Mouse (Mus musculus) CH12.LX (cell line): ENCODE measurements around the gene Numb.

Experiments used
- IRF4 ChIP-seq: IDR thresholded peaks from 2 replicates; pipeline ENCODE4 v1.6.1; 2014; ENCODE audit warnings: low read depth, mild to moderate bottlenecking, inconsistent platforms, low read length, improper control_type of control experiment
- MYC ChIP-seq: IDR thresholded peaks from 2 replicates; pipeline ENCODE4 v1.6.1; 2011; ENCODE audit warnings: low read depth, mild to moderate bottlenecking, improper control_type of control experiment, low read length

GRCm38 (mm10) chr12:83860688-83861087, 61.0 kb downstream of the Numb start:
- TF ChIP-seq MYC (no peak), IRF4 (no peak)
